Mouse (Mus musculus) kidney, embryonic 15.5 days (tissue): ENCODE measurements at regions not wholly inside any gene's neighbourhood (a gene's known extent, or its start where the extent isn't known, plus 50 kb on each side); places are given as distances from the start of the nearest gene placed in this dataset.
A peak's percentile ranks its signal among the peaks of the same experiment; 100 is the strongest.

Experiments used
- ATAC-seq: fragments of 200-750 bp; cut with Nextera tagmentation; replicated peaks from 2 replicates; pipeline ENCODE4 v1.8.0; 2017; ENCODE audit warnings: moderate TSS enrichment; ENCODE audit not compliant: low FRiP score
- H3K27ac ChIP-seq: fragments of 300-500 bp; sonication (generic); 2 replicates; pipeline ENCODE4 v1.5.1; 2015; ENCODE audit warnings: mild to moderate bottlenecking, inconsistent platforms
- H3K27me3 ChIP-seq: fragments of 300-500 bp; sonication (generic); 2 replicates; pipeline ENCODE4 v1.6.1; 2015; ENCODE audit warnings: inconsistent platforms
- H3K36me3 ChIP-seq: fragments of 300-500 bp; sonication (generic); 2 replicates; pipeline ENCODE4 v1.6.1; 2015; ENCODE audit warnings: inconsistent platforms
- H3K4me1 ChIP-seq: fragments of 300-500 bp; sonication (generic); 2 replicates; pipeline ENCODE4 v1.6.1; 2015; ENCODE audit warnings: inconsistent platforms
- H3K4me2 ChIP-seq: fragments of 300-500 bp; sonication (generic); 2 replicates; pipeline ENCODE4 v1.6.1; 2015; ENCODE audit warnings: moderate library complexity, mild to moderate bottlenecking, inconsistent platforms
- H3K4me3 ChIP-seq: fragments of 300-500 bp; sonication (generic); replicated peaks from 2 replicates; pipeline ENCODE4 v1.5.1; 2015; ENCODE audit warnings: mild to moderate bottlenecking, inconsistent platforms
- H3K9ac ChIP-seq: fragments of 300-500 bp; sonication (generic); 2 replicates; pipeline ENCODE4 v1.6.1; 2015; ENCODE audit warnings: mild to moderate bottlenecking, inconsistent platforms
- H3K9me3 ChIP-seq: fragments of 300-500 bp; sonication (generic); replicated peaks from 2 replicates; pipeline ENCODE4 v1.6.1; 2016; ENCODE audit warnings: inconsistent platforms
- WGBS: fragments of 180-500 bp; shearing (Covaris S2); methylation state at CpG from one replicate; pipeline ENCODE4 v1.1.7; 2015; ENCODE audit warnings: mixed read lengths; 5-methylcytosine and 5-hydroxymethylcytosine counted together

GRCm38 (mm10) chr8:125367374-125367773, 202.2 kb downstream of the Sipa1l2 start:
- 0 out of 2 replicates have a peak, but pooled peaks have one; percentile 22 for ATAC-seq
- 70% methylated on average over 4 of the region's 4 CpGs for WGBS
- Histone ChIP-seq H3K4me1 (peaks cover 24% of the 10 kb centered on the region), H3K27me3 (no peaks in the 10 kb centered on the region), H3K9ac (no peak overlapping the region), H3K9me3 (no peaks in the 10 kb centered on the region), H3K36me3 (no peaks in the 10 kb centered on the region), H3K4me2 (no peak overlapping the region), H3K4me3 (no peak overlapping the region), H3K27ac (no peak overlapping the region)

GRCm38 (mm10) chr8:125365004-125365403, 204.6 kb downstream of the Sipa1l2 start:
- H3K36me3 ChIP-seq = no peaks in the 10 kb centered on the region
- peaks cover 20% of the 10 kb centered on the region for H3K4me1 ChIP-seq
- no peaks in the 10 kb centered on the region for H3K9me3 ChIP-seq
- H3K4me3 ChIP-seq = no peak overlapping the region
- no peak overlapping the region for H3K27ac ChIP-seq
- no peak overlapping the region for H3K9ac ChIP-seq
- H3K27me3 ChIP-seq = no peaks in the 10 kb centered on the region
- ATAC-seq = no peak
- 90% methylated on average over 5 of the region's 5 CpGs for WGBS
- H3K4me2 ChIP-seq = no peak overlapping the region

GRCm38 (mm10) chr8:125359456-125359855, 210.2 kb downstream of the Sipa1l2 start:
- no peaks in the 10 kb centered on the region for H3K9me3 ChIP-seq
- no peak overlapping the region for H3K27ac ChIP-seq
- no peak overlapping the region for H3K4me3 ChIP-seq
- H3K36me3 ChIP-seq = no peaks in the 10 kb centered on the region
- H3K27me3 ChIP-seq = peaks cover 20% of the 10 kb centered on the region
- no peak for ATAC-seq
- WGBS = 83% methylated on average over 2 of the region's 2 CpGs
- peaks cover 4% of the 10 kb centered on the region for H3K4me1 ChIP-seq
- H3K4me2 ChIP-seq = no peak overlapping the region
- no peak overlapping the region for H3K9ac ChIP-seq

GRCm38 (mm10) chr8:125357759-125358158, 211.8 kb downstream of the Sipa1l2 start:
- Histone ChIP-seq H3K4me2 (no peak overlapping the region), H3K27me3 (peaks cover 28% of the 10 kb centered on the region), H3K9ac (no peak overlapping the region), H3K36me3 (no peaks in the 10 kb centered on the region), H3K9me3 (no peaks in the 10 kb centered on the region), H3K4me3 (no peak overlapping the region), H3K27ac (no peak overlapping the region), H3K4me1 (peaks cover 6% of the 10 kb centered on the region)
- WGBS = 86% methylated on average over 3 of the region's 3 CpGs
- ATAC-seq = no peak

- Histone ChIP-seq H3K27me3 (peaks cover 39% of the 10 kb centered on the region), H3K9ac (no peak overlapping the region), H3K4me2 (no peak overlapping the region), H3K9me3 (no peaks in the 10 kb centered on the region), H3K4me3 (no peak overlapping the region), H3K4me1 (peaks cover 15% of the 10 kb centered on the region), H3K27ac (no peak overlapping the region), H3K36me3 (no peaks in the 10 kb centered on the region)
- WGBS = 56% methylated on average over 7 of the region's 7 CpGs
- ATAC-seq = no peak
These were observed 214.5 kb downstream of the Sipa1l2 start for GRCm38 (mm10) chr8:125355059-125355509.

- peaks cover 30% of the 10 kb centered on the region for H3K27me3 ChIP-seq
- H3K27ac ChIP-seq = no peak overlapping the region; the same call in 1 of the 2 replicates
- 48% methylated on average over 3 of the region's 3 CpGs for WGBS
- peaks cover 34% of the 10 kb centered on the region for H3K4me1 ChIP-seq
- no peaks in the 10 kb centered on the region for H3K36me3 ChIP-seq
- no peaks in the 10 kb centered on the region for H3K9me3 ChIP-seq
- ATAC-seq = no peak
- no peak overlapping the region for H3K4me3 ChIP-seq
- no peak overlapping the region for H3K9ac ChIP-seq
- H3K4me2 ChIP-seq = no peak overlapping the region
These were observed 217.3 kb downstream of the Sipa1l2 start for GRCm38 (mm10) chr8:125352276-125352675.

- H3K9ac ChIP-seq = no peak overlapping the region
- H3K4me2 ChIP-seq = no peak overlapping the region
- 71% methylated on average over 8 of the region's 8 CpGs for WGBS
- H3K36me3 ChIP-seq = no peaks in the 10 kb centered on the region
- peaks cover 34% of the 10 kb centered on the region for H3K4me1 ChIP-seq
- no peak overlapping the region for H3K27ac ChIP-seq
- no peak overlapping the region for H3K4me3 ChIP-seq
- ATAC-seq = no peak
- H3K27me3 ChIP-seq = peaks cover 32% of the 10 kb centered on the region
- no peaks in the 10 kb centered on the region for H3K9me3 ChIP-seq
These were observed 218.0 kb downstream of the Sipa1l2 start for GRCm38 (mm10) chr8:125351486-125352032.

GRCm38 (mm10) chr8:125349290-125350025, 220.2 kb downstream of the Sipa1l2 start:
- H3K4me1 ChIP-seq = peaks cover 36% of the 10 kb centered on the region
- H3K36me3 ChIP-seq = no peaks in the 10 kb centered on the region
- H3K4me3 ChIP-seq = no peak overlapping the region
- H3K27ac ChIP-seq = peak overlapping the region; percentile 55; the same call in 1 of the 2 replicates
- no peaks in the 10 kb centered on the region for H3K9me3 ChIP-seq
- no peak overlapping the region for H3K4me2 ChIP-seq
- H3K27me3 ChIP-seq = peaks cover 41% of the 10 kb centered on the region
- no peak overlapping the region for H3K9ac ChIP-seq
- WGBS = 6% methylated on average over 7 of the region's 7 CpGs
- peak; percentile 90 for ATAC-seq

- Histone ChIP-seq H3K36me3 (no peaks in the 10 kb centered on the region), H3K27ac (no peak overlapping the region), H3K27me3 (peaks cover 34% of the 10 kb centered on the region), H3K4me2 (no peak overlapping the region), H3K9ac (no peak overlapping the region), H3K4me1 (peaks cover 54% of the 10 kb centered on the region), H3K9me3 (no peaks in the 10 kb centered on the region), H3K4me3 (no peak overlapping the region)
- no peak for ATAC-seq
- 75% methylated on average over 8 of the region's 8 CpGs for WGBS
These were observed 223.4 kb downstream of the Sipa1l2 start for GRCm38 (mm10) chr8:125346182-125346581.

- Histone ChIP-seq H3K4me3 (no peak overlapping the region), H3K4me1 (peaks cover 53% of the 10 kb centered on the region), H3K9ac (no peak overlapping the region), H3K4me2 (no peak overlapping the region), H3K27me3 (peaks cover 30% of the 10 kb centered on the region), H3K36me3 (no peaks in the 10 kb centered on the region), H3K27ac (no peak overlapping the region), H3K9me3 (no peaks in the 10 kb centered on the region)
- no peak for ATAC-seq
- WGBS = 87% methylated on average over 10 of the region's 10 CpGs
These were observed 224.0 kb downstream of the Sipa1l2 start for GRCm38 (mm10) chr8:125345571-125345970.

- no peaks in the 10 kb centered on the region for H3K36me3 ChIP-seq
- no peaks in the 10 kb centered on the region for H3K9me3 ChIP-seq
- WGBS = 32% methylated on average over 9 of the region's 9 CpGs
- no peak overlapping the region for H3K9ac ChIP-seq
- no peak for ATAC-seq
- no peak overlapping the region for H3K4me2 ChIP-seq
- H3K27ac ChIP-seq = no peak overlapping the region
- H3K4me3 ChIP-seq = no peak overlapping the region
- H3K4me1 ChIP-seq = peaks cover 42% of the 10 kb centered on the region
- H3K27me3 ChIP-seq = peaks cover 28% of the 10 kb centered on the region
These were observed 225.7 kb downstream of the Sipa1l2 start for GRCm38 (mm10) chr8:125343867-125344266.

- H3K27ac ChIP-seq = 0 out of 2 replicates have a peak overlapping the region, but pooled peaks have one; percentile 33
- H3K27me3 ChIP-seq = peaks cover 27% of the 10 kb centered on the region
- H3K4me1 ChIP-seq = peaks cover 47% of the 10 kb centered on the region
- H3K9ac ChIP-seq = no peak overlapping the region
- 52% methylated on average over 9 of the region's 9 CpGs for WGBS
- peak; percentile 35; the same call in 1 of the 2 replicates for ATAC-seq
- no peaks in the 10 kb centered on the region for H3K9me3 ChIP-seq
- no peak overlapping the region for H3K4me2 ChIP-seq
- no peaks in the 10 kb centered on the region for H3K36me3 ChIP-seq
- H3K4me3 ChIP-seq = no peak overlapping the region
These were observed 227.1 kb downstream of the Sipa1l2 start for GRCm38 (mm10) chr8:125342521-125342920.
